Mouse (Mus musculus): Measurements from ENCODE around the gene Abcb9.
"Not testable (repeated sequence)": the region's sequence is repeated elsewhere in the genome, so short reads cannot be mapped to it uniquely, and the experiment has no call there.

Gene Abcb9

GRCm38 (mm10) chr5:124059677-124060076 is 35.9 kb downstream of the Abcb9 start:
- no peak for DNase-seq (ENCODE audit: low spot score)

GRCm38 (mm10) chr5:124058749-124059148 is 36.8 kb downstream of the Abcb9 start:
- DNase-seq (ENCODE audit: low spot score) = no peak

- no peak for DNase-seq (ENCODE audit: low spot score)
Observed at GRCm38 (mm10) chr5:124056956-124057355, 38.6 kb downstream of the Abcb9 start.

- no peak for DNase-seq (ENCODE audit: low spot score)
Observed at GRCm38 (mm10) chr5:124056219-124056618, 39.4 kb downstream of the Abcb9 start.

GRCm38 (mm10) chr5:124052641-124053040 is 43.0 kb downstream of the Abcb9 start:
- not testable (repeated sequence) for DNase-seq (ENCODE audit: low spot score)

GRCm38 (mm10) chr5:124051899-124052491 is 43.6 kb downstream of the Abcb9 start:
- DNase-seq (ENCODE audit: low spot score) = no peak

- no peak for DNase-seq (ENCODE audit: low spot score)
Observed at GRCm38 (mm10) chr5:124050095-124051050, 45.2 kb downstream of the Abcb9 start.

- no peak for DNase-seq (ENCODE audit: low spot score)
Observed at GRCm38 (mm10) chr5:124049249-124050045, 46.2 kb downstream of the Abcb9 start.

- DNase-seq (ENCODE audit: low spot score) = peak; percentile 58
Observed at GRCm38 (mm10) chr5:124046741-124047401, 48.7 kb downstream of the Abcb9 start.

- no peak for DNase-seq (ENCODE audit: low spot score)
Observed at GRCm38 (mm10) chr5:124045453-124046010, 50.1 kb downstream of the Abcb9 start.

- DNase-seq (ENCODE audit: low spot score) = no peak
Observed at GRCm38 (mm10) chr5:124043999-124044398, 51.6 kb downstream of the Abcb9 start.

- peak; percentile 58 for DNase-seq (ENCODE audit: low spot score)
Observed at GRCm38 (mm10) chr5:124043212-124043978, 52.2 kb downstream of the Abcb9 start.

GRCm38 (mm10) chr5:124041097-124041496 is 54.5 kb downstream of the Abcb9 start:
- DNase-seq (ENCODE audit: low spot score) = no peak

- no peak for DNase-seq (ENCODE audit: low spot score)
Observed at GRCm38 (mm10) chr5:124039602-124040001, 56.0 kb downstream of the Abcb9 start.

- no peak for DNase-seq (ENCODE audit: low spot score)
Observed at GRCm38 (mm10) chr5:124036836-124037235, 58.8 kb downstream of the Abcb9 start.

- no peak for DNase-seq (ENCODE audit: low spot score)
Observed at GRCm38 (mm10) chr5:124036341-124036740, 59.3 kb downstream of the Abcb9 start.

GRCm38 (mm10) chr5:124035806-124036205 is 59.8 kb downstream of the Abcb9 start:
- DNase-seq (ENCODE audit: low spot score) = no peak

- DNase-seq (ENCODE audit: low spot score) = no peak
Observed at GRCm38 (mm10) chr5:124035406-124035805, 60.2 kb downstream of the Abcb9 start.

GRCm38 (mm10) chr5:124034471-124034870 is 61.1 kb downstream of the Abcb9 start:
- DNase-seq (ENCODE audit: low spot score) = no peak

GRCm38 (mm10) chr5:124032001-124032508 is 63.5 kb downstream of the Abcb9 start, which contains the start of gene Vps37b:
Vps37b (minus strand) TSS chr5:124032270.
- peak; percentile 88 for DNase-seq (ENCODE audit: low spot score)
